Mouse (Mus musculus) E14TG2a.4 (cell line): Measurements from ENCODE around the gene Sdk1.

Experiments used
- CTCF ChIP-seq: conservative IDR thresholded peaks from 2 replicates; pipeline ENCODE4 v1.5.1; 2014; ENCODE audit warnings: low read length
- POU5F1 ChIP-seq: IDR thresholded peaks from 2 replicates; pipeline ENCODE4 v1.6.1; 2014; ENCODE audit warnings: low read length, borderline replicate concordance

DNA sequence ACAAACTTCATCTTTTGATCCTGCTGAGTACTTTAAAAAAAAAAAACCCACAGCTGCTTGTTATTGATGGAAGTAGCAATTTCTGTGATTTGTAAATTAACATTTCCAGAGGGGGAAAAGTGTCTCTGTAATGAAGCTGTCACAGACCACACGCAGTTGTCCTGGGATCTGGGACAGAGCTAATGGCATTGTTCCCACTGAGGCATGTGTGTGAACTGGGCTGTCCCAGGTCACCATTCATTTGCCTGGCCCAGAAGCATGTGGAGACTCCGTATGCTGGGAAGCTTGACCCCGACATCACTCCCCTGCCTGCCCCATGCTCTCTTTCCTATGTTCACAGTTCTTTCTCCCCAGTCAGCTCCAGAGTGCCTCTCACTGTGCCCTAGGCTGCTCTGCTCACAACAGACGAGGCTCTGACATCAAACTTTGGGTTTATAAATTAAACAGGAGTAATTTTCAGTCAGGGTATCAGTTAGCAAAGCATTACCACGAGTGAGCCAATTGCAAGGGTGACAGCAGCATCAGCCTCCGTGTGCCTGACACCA, 408.6 kb downstream of the Sdk1 start:
- no peak for TF ChIP-seq CTCF
- TF ChIP-seq POU5F1 = no peak
